Mouse (Mus musculus): ENCODE measurements around the gene Il5ra.

The Il5ra gene

DNA sequence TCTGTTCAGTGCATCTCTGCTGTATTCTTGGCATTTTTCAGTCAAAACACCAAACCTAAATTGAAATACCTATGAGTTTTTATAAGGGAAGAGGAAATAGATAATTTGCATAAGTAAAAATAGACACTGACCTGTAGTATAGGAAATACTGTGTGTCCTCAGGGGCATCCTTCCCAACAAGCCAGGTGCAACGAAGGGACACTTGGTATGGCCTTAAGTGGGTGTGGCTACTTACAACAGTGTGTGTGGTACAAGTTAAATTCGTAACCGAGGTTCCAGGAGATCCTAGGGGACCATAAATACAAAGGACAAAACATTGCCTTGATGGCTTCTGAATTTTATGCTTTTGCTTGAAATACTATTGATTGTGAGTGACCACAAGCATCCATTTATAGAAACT, 10.6 kb downstream of the Il5ra start:
- DNase-seq (ENCODE audit: low spot score) = no peak

DNA sequence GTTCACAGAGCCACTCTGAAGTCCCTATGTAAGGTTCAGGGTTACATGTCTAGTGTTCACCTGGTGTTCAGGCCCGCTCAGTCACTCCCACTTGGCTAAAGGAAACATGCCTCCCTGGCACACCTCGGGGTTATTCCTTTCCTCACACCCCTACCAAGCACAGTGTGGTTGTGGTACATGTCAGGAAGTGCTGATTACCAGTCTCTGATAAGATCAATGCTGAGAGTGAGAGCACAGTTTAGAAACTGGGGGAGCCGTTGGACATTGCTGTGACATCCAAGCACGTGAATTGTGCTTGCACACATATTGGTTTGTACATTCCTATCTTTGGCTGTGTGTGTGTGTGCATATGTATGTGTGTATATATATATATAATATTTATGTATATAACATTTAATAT, 16.3 kb downstream of the Il5ra start:
- DNase-seq (ENCODE audit: low spot score) = no peak

DNA sequence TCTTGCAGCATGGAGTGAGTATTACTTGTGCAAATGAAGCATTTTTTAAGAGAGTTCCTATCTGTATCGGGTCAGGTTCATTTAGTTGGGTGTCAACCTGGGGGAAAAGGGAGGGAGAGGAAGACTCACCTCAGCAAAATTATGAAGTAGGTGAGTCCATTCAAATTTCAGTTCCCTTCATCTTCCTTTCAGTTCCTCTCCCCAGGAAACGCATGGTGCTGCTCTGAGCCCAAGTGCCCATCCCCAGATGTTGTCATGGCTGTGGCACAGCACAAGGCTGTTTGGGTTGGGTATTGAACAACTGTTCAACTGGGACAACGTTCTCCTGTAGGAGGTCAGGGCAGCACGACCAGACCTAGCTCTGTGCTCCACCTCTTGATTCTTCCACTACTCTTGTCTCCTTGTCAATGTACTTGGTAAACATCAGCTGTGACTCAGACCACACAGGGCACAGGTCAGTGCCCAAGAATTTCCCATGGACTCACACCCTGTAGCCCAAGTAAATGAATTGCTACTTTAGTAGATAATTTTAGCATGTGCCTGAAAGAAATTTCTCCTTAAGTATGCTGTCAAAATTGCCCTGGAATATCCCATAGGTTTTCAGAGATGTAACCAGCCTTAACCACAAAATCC, 19.0 kb downstream of the Il5ra start:
- DNase-seq (ENCODE audit: low spot score) = no peak

DNA sequence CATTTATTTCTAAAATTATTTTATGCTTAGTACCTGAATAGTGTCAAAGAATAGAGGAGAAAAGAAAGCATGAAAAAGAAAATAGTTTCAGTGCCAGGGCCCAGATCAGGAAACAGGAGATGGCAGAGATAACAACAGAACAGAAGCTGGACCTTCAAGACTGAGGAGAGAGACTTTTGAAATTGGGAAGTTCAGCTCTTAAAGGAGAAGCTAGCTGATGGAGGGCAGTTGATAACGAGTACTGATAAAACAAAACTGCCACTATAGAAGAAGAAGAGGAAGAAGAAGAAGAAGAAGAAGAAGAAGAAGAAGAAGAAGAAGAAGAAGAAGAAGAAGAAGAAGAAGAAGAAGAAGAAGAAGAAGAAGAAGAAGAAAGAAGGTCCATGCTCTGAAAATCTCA, 21.1 kb downstream of the Il5ra start:
- DNase-seq (ENCODE audit: low spot score) = no peak

DNA sequence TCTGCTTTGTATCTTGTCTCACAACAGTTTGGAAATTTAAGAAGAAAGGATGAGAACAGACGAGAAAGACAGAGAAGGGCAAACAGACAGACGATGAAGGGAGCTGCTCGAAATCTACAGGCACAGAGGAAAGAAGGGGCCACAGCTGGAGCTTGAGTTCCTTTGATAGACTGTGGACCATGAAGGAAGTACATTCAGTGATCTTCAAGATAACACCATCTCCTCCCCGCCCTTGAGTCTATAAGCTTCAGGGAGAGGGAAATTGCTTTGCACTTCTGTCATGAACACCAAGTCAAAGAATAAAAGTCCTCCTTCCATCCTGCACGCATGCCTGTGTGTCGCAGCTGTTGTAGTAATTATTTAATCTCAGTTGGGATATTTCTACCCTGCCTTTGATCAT, 22.8 kb downstream of the Il5ra start:
- DNase-seq (ENCODE audit: low spot score) = no peak

DNA sequence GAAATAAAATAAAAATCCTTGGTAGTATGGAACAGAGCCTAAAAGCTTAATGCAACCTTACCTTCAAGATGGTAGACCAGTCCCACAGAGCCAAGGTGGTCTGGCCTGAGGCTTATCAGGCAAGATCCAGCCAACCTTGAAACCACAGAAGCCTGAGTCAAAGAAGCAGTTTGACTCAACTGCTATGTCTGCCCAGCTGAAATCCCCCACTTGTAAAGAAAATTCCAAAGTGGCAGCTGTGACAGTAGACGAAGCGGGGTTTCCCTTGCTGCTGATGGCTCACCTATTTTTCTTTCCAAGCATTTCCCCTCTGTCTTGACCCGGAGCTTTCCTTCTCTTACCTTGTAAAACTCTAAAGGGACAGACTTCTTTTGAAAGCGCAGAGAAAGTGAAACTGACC, 23.2 kb downstream of the Il5ra start:
- DNase-seq (ENCODE audit: low spot score) = no peak

DNA sequence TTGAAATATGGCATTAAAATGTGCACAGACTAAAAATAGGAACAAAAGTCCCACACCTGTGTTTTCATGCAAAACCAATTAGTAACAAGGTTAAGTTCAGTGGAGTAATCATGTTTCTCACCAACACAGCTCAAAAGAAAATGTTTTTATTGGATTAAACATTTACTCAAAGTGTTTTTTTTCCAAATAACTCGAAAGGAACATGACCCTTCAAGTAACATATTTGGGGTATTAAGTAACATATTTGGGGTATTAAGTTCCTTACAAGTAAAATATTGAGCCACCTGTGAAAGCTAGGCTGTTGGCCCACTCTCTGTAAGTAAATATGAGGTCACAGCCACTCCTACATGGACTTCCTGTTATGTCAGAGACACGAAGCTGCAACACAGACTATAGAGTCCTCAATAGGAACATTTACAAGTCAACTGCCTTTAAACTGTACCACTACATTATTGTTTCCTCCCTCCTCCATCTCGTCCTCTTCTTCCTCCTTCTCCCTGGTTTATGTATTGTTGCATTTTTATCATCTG, 43.3 kb downstream of the Il5ra start:
- DNase-seq (ENCODE audit: low spot score) = no peak

DNA sequence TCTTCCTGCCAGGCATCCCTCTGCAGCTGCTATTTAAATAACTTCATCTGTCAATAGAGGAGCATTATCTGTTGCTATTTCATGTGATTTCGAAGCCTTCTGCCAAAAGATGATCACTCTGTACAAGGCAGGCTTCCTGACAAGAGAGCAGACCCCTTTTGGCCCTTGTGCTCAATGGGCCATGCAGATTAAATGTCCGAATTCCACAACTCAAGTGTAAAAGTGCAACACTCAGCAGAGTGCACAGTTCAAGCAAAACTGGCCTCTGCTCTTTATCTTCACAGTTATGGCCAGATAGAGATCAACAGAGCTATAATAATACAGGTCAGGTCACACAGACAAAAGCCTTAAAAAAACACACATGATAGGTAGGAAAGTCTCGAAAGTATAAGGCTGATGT, 46.9 kb downstream of the Il5ra start:
- no peak for DNase-seq (ENCODE audit: low spot score)

DNA sequence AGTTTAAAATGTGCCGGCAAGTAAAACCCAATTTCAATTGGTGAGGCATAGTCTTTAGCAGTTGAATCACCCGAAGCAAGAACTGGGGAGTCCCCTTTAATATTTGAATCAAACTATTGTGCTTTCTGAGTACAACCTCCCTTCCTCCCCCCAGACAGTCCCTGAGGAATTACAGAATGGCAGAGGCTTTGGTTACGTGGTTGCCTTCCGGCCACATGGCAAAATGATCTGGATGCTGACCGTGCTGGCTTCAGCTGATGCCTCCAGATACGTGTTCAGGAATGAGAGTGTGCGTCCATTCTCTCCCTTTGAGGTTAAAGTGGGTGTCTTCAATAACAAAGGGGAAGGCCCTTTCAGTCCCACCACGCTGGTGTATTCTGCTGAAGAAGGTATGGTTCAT, 73.3 kb downstream of the Il5ra start:
- no peak for DNase-seq (ENCODE audit: low spot score)

DNA sequence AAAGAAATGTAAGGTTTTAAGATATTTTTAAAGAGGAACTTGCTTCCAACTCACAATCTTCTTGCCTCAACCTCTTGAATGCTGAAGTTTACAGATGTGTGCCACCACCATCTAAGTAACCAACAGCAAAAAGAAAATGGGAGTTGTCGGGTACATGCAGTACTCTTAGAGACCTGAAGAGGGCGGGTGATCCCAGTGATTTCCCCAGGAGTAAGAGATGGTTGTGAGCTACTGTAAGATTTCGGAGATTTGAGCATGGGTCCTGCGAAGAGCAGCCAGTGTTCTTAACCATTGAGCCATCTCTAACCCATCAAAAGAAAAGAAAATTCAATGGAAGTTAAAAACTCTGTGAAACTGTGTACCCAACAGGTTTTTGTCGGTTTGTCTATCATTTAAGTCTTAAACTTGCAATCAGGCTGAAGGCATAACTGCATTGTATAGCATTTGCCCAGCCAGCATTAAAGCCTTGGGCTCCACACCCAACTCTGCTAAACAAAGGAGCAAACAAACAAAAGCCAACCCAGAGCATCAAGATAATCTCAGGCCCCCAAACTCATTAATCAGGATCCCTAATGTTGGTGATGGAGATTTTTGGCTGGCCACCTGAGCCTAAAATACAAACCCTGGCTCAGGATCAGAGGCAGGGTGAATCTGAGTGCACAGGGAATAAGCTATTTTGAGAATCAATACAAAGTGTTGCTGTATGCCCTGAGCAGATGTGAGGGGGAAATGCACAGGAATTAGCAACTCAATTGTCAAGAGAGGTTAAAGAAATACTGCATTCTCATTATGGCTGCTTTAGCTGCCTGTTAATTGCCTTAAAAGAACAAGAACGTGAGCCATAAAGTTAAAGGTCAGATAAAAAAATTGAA, 84.8 kb downstream of the Il5ra start:
- DNase-seq (ENCODE audit: low spot score) = no peak

All from layer of hippocampus, adult 9-10 months (tissue).